Mouse (Mus musculus): ENCODE measurements at regions not wholly inside any gene's neighbourhood (a gene's known extent, or its start where the extent isn't known, plus 50 kb on each side); places are given as distances from the start of the nearest gene placed in this dataset.
A peak's percentile ranks its signal among the peaks of the same experiment; 100 is the strongest.

DNA sequence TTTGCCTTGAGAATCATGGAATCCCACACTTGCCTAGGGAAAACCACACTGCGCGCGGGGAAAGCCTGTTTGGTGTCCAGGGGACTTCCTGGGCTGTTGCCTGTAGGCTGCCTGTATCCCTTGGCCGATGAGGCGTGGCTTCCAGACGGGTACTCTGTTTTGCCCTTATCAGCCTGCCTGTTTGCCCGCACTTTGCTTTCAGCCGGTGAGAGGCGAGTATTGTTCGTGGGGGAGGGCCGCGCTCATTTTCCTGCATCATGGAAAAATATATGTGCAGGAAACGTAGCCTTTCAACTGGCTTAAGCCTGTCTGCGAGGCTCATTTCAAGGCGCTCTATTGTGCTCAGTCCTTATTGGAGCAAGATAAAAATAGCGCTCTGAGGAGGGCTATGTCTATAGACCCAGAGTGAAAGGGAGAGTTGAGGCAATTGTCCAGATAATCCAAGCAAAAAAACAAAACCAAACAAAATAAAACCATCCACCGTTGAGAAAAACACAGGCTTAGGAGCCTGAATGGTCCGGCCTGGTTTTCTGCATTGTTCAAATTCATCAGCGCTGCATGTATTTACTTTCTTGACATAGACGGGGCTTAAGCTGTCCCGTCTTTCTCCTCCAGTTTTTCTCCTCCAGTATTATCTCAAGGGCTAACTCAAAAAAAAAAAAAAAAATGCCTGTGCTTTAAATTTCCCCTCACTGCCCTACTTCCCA lies 67.9 kb downstream of the Klf5 start:
- no peak for DNase-seq (ENCODE audit: low read depth, low spot score)

DNA sequence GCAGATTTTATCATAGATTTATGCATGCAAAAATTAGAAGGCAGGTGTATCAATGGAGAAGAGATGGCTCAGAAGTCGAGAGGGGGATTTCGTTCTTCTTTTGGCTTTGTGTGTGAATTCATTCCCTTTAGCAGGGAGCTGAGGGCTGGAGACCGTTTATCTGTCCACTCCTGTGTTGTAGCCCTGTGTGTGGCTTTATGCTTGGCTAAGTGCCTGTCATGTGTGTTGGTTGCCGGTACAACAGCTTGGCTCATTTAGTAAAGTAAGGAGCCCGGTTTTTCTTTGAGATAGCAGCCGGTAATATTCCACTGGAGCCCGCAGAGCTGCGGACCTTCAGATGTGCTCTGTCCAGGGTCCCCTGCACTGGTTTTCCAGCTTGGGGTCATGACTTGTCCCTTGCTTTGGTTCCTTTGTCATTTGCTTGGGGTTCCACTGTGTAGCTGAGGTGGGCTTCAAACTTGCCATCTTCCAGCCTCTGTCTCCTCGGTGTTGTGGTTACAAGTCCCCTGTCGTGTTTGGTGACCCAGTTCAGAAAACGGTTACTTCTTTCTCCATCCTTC lies 68.6 kb downstream of the Klf5 start:
- no peak for DNase-seq (ENCODE audit: low read depth, low spot score)

DNA sequence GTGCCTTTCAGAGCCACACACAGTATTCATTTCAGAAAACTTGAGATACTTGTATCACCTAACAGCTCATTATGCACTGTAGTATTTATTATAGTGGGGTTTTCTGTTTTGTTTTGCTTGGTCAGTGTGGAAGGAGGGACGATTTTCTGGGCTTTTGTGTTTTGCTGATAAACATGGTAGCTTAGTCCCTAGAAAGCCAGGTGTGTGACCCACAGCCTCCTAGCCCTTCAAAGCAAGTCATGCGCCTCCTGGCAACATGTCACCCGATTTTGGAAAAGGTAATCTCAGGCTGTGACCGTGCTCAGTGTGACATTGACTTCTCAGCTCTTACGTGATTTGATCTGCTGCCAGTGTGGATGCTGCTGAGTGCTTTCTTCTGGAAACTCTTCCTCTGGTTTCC lies 70.9 kb downstream of the Klf5 start:
- no peak for DNase-seq (ENCODE audit: low read depth, low spot score)

DNA sequence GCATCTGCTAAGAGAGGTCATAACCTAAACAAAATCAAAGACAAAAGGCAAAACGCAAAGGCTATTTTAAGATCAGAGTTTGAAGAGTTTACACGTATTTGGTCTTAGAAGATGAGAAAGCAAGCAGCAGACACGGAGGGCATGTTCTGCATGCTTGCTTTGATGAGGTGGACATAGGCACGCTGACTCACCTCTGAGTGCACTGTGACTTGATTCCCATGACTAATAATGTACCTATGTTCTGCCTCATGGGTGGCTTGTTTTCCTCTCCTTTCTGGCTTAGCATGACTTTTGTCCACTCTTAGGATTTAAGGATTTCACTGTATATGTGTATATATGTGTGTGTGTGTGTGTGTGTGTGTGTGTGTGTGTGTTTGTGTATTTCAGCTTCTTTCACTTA lies 75.2 kb downstream of the Klf5 start:
- no peak for DNase-seq (ENCODE audit: low read depth, low spot score)

DNA sequence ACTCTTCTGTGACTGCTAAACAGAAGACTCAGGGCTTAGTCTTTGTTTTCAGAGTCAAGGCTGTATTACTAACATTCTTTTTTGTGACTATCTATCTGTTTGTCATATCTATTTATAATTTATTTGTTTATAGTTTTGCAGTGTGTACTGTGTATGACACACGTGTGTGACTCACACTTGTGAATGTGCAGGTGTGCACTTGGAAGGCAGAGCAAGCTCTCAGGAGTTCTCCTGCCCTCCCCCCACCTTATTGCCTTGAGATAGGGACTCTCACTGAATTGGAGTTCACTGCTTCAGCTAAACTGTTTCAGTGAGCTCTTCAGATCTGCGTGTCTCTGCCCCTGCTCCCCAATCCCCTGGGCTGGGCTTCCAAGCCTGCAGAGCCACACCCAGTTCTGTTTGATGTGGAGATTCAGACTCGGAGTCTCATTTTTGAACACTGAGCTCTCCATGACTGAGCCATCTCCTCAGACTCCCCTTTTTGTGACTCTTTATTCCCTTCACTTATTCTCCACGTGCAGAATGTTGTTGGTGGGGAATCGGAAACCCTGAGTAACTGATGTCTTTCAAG lies 76.6 kb downstream of the Klf5 start:
- no peak for DNase-seq (ENCODE audit: low read depth, low spot score)

DNA sequence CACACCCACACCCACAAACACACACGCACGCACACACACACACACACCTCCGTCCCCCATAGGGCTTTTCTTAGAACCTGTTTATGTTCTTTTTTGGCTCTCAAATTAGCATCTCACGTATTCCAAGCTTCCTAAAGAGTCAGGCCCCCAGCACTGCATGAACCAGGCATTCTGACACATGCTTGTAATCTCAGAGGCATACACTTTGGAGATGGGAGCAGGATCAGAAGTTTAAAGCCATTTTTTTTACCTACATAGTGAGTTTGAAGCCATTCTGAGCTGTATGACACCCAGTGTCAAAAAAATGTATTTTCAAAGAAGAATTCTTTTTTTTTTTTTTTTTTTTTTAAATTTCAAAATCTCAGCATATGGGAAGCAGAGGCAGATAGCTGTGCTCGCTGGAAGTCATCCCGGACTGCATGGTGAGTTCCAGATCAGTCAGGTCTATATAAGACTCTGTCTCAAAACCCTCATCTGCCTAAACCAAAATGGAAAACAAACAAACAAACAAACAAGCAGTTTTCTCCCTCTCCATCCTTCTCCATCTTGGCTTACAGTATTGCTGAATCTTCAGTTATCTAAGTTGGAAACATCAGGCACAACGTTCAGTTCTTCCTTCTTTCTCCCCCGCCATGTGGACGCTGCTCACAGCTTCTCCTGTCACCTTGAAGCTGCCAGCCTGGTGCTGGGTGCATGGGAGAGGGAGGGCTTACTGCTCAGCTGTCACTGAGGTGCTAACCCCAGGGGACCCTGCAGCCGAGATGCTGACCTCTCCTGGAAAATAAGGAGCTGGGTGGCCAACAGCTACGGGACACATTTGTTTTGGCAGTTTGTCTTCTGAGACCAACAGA lies 78.4 kb downstream of the Klf5 start:
- peak; percentile 66 for DNase-seq (ENCODE audit: low read depth, low spot score)

DNA sequence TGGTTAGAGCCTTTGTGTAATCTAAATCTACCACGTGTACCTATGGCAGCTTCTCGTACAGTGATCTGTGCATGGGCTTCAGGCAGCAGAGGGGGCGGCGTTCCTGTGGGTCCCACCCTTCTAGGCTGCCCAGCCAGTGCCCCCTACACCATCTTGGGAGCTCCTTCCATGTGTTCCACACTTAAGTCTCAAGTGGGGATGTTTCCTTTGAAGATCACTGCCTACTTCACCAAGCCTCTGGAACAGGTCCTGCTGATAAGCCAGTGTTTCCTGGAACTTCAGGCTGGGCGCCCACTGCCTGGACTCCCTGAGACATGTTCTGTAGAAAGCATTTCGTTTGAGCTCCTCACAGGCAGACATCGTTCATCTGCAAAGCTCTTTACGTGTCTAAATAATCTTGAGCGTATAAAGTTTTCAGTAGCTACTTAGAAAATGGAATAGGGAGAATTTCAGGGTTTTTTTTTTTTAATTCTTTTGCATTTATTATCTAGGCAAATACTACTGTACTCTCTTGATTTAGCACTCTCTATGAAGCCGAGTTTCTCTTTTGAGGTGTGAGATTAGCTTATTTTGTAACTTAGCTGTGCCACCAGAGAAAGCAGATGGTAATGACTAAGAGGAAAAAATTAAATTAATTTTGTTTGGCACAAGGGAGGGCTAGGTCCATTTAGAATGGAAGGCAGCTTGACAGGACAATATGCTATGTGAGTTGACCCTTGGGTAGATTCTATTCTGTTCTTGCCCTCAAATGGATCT lies 82.9 kb downstream of the Klf5 start:
- DNase-seq (ENCODE audit: low read depth, low spot score), result peak; percentile 55

DNA sequence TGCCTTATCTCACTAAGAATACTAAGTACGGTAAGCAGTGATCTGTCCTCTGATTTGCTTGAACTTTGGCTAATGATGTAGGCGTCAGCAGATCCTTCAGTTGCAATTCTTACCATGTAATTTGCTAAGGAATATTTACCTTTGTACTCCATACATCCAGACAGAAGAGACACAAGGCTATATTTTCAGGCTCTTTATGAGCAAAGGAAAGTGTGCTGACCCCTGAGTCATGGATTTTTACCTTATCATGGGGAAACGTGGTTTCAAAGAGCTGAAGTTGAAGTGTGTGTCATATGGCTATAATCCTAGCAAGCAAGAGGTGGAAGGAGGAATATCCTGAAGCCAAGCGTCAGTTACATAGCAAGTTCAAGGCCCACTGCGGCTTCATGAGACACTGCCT lies 83.6 kb downstream of the Klf5 start:
- no peak for DNase-seq (ENCODE audit: low read depth, low spot score)

DNA sequence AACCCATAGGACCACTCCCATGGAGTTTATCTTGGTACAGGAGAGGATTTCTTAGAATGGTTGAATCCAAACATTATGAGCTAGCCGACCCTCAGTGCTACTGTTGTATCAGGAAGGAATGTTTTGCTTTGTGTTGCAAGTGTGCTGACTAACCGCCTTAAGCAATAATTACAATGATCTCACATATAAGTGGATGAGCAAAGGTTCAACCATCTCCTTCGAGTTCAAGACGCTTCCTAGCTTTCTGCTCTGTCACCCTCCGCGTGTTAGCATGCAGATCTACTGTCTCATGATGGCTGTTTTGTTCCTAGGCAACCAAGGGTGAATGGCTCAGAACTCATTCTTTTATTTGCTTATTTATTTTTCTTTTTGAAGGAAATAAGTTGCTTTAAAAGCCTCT lies 84.7 kb downstream of the Klf5 start:
- no peak for DNase-seq (ENCODE audit: low read depth, low spot score)

DNA sequence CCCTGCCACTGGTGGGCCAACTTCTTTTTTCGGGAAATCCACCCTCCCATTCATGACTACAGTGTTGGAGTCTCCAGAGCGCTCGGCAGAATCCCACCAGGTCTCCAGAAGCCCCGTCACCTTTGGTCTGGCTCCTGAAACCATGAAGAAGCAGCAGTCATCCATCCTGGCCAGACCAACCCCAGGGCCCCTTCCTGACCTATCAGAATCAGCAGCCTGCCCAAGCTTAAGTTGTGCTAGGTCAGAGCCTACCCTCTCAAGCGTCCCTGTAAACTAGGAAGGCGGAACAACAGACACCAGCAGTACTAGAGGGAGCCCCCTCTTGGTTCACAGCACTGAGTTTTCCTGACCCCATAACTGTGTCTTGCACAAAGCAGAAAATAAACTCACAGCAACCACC lies 89.1 kb downstream of the Klf5 start:
- DNase-seq (ENCODE audit: low read depth, low spot score), result no peak

DNA sequence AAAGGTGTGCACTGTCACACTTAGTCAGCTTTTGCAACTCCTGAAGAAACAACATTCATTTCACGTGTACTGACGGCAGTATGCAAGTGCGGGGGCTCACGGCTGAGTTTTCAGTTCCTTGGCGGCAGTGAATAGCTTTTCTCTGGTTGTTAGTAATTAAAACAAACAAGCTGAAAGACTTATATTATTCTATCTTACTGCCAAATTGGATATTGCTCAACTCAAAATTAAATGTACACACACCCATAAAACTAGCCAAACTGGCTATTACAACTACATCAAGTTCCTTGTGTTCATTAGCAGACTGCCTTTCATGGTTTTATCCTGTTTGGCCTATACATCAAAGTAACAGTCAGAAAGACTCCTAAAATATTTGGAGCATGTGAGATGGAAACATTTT lies 90.8 kb downstream of the Klf5 start:
- DNase-seq (ENCODE audit: low read depth, low spot score), result peak; percentile 24

DNA sequence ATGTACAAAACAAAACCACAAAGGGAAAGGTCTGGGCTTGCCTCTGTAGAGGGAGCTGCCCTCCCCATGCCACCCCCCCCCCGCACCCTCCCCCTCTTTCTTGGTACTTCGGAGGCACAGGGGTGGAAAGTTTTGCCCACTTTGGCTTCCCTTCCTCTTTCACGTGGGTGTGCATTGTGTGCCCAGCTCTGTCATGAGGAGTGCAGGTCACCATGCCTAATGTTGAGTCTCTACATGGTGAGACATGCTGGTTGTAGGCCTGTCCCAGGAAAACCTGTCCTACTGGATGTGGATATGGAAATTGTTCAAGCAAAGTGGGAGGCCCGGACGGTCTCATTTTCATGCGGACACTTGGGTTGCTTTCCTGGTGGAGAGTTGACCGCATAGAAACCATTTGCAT lies 93.2 kb downstream of the Klf5 start:
- no peak for DNase-seq (ENCODE audit: low read depth, low spot score)

DNA sequence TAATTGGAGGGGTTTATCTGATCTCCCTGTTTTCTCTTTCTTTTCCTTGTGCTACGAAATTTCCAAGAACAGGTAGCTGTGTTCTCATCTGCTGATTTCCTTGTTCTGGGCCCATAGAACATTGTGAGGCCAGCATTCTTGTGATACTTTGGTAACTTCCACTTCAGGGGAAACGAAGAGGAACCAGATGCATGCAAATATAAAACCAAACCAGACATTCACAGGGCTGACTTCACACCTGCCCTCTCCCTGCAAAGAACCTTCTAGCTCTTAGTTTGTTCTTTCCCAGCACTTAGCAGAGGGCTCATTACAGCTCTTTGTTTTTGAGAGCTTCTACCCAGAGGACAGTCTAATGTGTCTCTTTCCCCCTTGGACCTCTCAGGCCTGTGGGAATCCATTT lies 94.3 kb downstream of the Klf5 start:
- DNase-seq (ENCODE audit: low read depth, low spot score), result no peak

DNA sequence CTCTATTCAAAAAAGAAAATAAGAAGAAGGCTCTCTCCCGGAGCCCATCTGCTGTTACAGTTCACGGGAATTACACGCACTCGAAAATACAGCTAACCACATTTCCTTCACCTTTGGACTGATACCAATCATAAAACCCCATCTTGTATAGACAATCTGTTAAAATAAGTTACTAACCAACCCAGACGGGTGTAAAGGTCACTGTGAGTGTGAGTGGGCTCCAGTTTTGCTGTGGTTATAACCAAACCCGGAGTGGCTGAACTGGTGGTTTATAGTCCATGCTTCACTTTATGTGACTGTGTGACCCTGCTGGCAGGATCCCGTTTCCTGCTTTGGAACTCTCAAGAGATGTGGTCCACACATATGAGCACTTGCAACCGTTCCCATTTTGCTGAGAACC lies 95.1 kb downstream of the Klf5 start:
- DNase-seq (ENCODE audit: low read depth, low spot score), result no peak

DNA sequence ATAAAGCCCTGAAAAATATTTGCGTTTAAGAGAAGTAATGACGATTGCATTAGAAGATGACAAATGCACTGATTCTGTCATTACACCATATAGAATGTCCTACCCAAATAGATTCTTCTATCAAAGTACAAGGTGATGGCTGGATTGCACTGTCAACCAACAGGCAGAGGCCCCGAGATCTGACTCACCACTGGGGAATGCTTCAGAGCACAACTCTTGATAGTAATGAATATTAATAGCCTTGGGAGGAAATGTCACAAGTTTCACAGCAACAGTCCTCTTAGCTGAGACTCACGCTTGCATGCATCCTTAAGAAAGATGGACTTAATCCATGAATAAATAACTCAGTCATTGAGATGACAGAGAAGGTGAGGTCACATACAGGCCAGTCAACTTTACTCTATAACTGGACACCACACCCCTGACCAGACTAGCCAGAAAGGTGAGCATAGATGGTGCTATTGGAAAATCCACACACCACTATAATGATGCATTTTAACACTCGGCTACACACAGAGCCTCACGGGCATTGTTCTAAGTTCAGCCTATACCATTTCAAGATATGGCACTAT lies 104.8 kb downstream of the Klf5 start:
- no peak for DNase-seq (ENCODE audit: low read depth, low spot score)

DNA sequence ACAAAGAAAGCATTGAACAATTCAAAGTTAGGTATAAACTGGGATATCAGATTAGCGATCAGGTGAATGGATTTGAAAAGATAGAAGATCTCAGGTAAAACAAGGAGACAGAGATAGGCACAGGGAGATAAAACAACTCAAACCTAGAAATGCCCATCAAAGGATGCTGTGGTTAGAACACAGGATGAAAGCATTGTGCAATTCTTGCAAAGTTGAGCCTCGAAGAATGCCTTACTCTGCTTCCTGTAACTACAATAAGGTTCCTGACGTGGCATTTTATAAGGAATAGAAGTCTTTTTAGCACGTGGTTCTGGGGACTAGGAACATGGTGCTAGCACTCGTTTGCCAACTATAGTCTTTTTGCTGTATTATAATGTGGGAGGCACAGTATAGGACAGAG lies 106.7 kb downstream of the Klf5 start:
- DNase-seq (ENCODE audit: low read depth, low spot score), result no peak

DNA sequence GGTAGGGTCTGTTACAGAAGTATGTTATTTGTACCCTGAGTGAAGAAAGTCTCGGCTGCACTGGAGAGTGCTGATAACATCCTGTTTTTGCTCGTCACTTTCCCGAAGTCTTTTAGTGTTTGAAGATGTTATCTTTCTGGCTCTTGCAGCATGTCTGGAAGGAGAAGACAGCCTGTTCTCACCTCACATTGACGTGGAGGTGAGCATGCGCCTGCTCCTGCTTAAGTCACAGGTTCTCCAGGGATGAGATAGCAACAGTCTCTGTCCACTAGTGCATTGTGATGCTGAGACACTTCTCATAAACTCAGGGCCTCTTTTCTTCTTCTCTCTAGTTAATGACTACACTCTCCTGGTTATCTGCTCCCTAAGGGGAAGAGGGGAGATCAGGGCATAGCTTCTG lies 113.3 kb downstream of the Klf5 start:
- DNase-seq (ENCODE audit: low read depth, low spot score), result no peak

DNA sequence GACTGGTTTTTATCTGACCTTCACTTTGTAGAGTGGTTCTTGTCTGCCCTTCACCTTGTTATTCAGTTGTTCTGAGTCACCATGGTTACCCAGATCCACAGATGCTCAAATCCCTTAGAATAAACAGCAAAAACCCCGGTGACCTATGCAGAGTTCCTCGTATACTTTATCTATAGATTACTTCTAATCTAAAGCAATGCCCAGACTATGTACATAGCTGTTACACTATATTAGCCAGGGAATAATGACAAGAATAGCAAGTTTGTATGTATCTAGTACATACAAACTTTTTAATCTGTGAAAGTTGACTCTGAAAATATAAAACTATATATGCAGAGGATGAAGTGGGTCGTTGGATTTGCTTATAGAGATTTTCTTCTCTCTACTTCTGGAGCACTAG lies 117.7 kb downstream of the Klf5 start:
- DNase-seq (ENCODE audit: low read depth, low spot score), result no peak

DNA sequence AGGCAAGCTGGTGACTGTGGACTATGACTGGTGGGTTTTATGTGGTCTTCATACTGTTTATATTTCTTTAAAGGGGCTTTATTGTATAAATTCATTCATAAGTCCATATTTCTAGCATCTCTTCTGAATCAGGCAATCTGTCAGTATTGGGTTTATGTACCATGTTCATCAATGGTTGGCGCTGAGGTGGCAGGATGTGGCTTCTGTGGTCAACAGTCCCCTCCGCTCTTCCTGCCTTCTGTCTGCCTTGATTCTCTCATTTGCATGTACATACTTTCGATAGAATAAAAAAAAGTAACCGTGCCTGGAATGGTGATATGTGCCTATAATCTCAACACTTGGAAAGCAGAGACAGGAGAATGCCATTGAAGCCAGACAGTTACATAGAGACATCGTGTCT lies 120.5 kb downstream of the Klf5 start:
- DNase-seq (ENCODE audit: low read depth, low spot score), result no peak

DNA sequence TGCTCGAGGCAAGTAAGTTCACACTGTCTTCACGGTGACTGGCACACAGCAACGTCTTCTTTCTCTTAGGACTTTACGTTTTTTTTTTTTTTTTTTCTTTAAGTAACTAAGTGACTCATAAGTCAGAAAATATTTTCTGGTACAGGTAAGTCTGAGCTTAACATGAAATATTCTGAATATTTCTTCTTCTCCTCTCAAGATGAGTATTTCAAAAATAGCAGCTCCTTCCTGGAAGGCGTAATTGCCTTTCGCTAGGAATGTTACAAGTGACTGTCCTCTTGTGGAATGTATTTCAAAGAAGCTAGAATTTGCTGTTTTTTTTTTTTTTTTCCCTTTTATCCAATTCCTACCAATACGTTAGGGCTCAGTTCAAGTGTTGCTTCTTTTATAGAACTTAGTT lies 124.8 kb downstream of the Klf5 start:
- DNase-seq (ENCODE audit: low read depth, low spot score), result no peak

DNA sequence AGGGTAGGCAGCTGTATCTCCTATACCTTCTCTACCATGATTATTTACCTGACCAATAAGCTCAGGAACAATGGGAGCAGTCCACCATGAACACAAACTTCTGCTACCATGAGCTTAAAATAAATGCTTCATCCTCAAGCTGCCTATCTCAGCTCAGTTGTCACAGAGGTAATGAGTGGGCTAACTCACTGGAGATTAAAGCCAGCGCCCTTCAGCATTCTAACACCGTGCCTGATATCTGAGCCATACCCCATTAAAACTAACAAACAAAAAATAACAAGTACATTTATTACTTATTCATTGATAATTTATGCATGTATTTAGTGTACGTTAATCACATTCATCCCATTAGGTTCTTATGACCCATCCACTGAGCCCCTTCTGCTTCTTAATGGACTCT lies 128.6 kb downstream of the Klf5 start:
- DNase-seq (ENCODE audit: low read depth, low spot score), result no peak

DNA sequence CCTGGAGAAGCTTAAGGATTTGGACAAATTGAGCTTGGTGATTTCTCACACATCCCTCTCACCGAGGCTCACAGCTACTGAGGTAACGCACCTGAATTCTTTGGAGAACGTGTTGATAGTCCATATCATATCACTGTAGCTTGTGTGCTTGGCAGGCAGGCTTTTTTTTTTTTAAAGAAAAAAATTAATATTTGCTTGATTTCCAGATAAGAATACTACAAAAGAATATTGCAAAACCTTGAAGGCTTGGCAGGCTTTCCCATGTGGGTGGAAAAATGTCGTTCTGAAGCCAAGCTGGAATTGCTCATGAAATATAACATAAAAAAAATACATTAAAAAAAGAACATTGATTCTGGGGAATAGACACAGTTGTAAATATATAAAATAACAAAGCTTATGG lies 131.8 kb downstream of the Klf5 start:
- peak; percentile 53 for DNase-seq (ENCODE audit: low read depth, low spot score)
